8 mouse cellular contexts compared by ENCODE assay signal in the genomic region with DNA sequence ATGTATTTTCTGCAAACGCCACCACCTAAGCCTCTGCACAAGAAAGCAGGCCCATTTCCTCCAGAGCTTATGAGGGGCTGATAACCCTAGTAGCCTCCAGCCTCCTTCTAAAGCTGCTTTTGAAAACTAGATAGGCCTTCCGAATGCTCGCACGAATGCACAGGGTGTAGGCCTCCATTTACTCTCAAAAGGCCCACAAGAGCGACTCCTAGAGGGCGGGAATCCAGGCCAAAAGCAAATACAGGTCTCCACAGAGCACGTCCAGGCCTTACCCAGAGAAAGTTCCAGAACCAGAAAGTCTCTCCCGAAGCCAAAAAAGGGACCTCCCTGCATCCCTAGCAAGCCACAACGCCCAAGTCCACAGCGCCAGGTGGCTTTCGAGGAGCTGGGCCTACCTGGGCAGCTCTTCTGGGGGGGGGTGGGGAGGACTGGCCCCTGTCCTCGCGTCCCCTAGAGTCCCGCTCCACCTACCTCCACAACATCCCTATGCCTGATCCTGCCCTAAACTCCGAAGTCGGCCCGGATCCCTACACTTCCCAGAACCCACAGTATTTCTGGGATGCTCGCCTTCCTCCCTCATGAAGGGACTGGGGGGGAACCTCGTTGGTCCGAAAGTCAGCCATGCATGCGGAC. TPM values are rescaled to one million over a fixed set of nuclear protein-coding genes. Genes with fewer than 3 reads are reported as not detected.
DNase-seq lines count a peak whose midpoint lies in the region; ATAC-seq lines count a peak whose summit lies in the region.

No protein-coding gene starts in this region.

- H3K4me1 ChIP-seq in erythroblast, embryonic 14.5 days (ENCODE audit: control insufficient read depth), result peaks cover 46% of the 10 kb centered on the region
- H3K4me1 ChIP-seq in limb, embryonic 11.5 days (ENCODE audit: control insufficient read depth, insufficient read depth, low read length), result peaks cover 6% of the 10 kb centered on the region; the same call in 1 of the 2 replicates
- peaks cover 37% of the 10 kb centered on the region for H3K4me1 ChIP-seq in midbrain, embryonic 10.5 days
- H3K4me1 ChIP-seq in stomach, embryonic 15.5 days, result no peaks in the 10 kb centered on the region; the same call in 1 of the 2 replicates

- H3K36me3 ChIP-seq in erythroblast, embryonic 14.5 days (ENCODE audit: control insufficient read depth), result peaks cover 34% of the 10 kb centered on the region
- H3K36me3 ChIP-seq in limb, embryonic 11.5 days (ENCODE audit: control insufficient read depth, insufficient read depth, low read length), result no peaks in the 10 kb centered on the region
- H3K36me3 ChIP-seq in midbrain, embryonic 10.5 days, result peaks cover 31% of the 10 kb centered on the region
- H3K36me3 ChIP-seq in stomach, embryonic 15.5 days, result 0 out of 2 replicates have a peak, but pooled peaks cover 5% of the 10 kb centered on the region

- peak overlapping the region; percentile 67 for H3K9ac ChIP-seq in limb, embryonic 11.5 days (ENCODE audit: low read length)
- H3K9ac ChIP-seq in stomach, embryonic 15.5 days, result peak overlapping the region; percentile 34

- H3K4me3 ChIP-seq in erythroblast, embryonic 14.5 days (replicated peaks), result peak overlapping the region; percentile 85
- peak overlapping the region; percentile 46 for H3K4me3 ChIP-seq in limb, embryonic 11.5 days (ENCODE audit: low read depth, low read length)
- peak overlapping the region; percentile 62 for H3K4me3 ChIP-seq in midbrain, embryonic 10.5 days
- H3K4me3 ChIP-seq in stomach, embryonic 15.5 days (replicated peaks), result peak overlapping the region; percentile 50

- peak; percentile 11; the same call in 1 of the 2 replicates for ATAC-seq in limb, embryonic 11.5 days (ENCODE audit: insufficient number of reproducible peaks, low FRiP score, low TSS enrichment, low read depth)
- ATAC-seq in stomach, embryonic 15.5 days (ENCODE audit: insufficient read depth, low FRiP score, low read depth), result peak; percentile 33

- 30% methylated on average over 21 of the region's 21 CpGs for WGBS in limb, embryonic 11.5 days
- 26% methylated on average over 21 of the region's 21 CpGs for WGBS in midbrain, embryonic 10.5 days
- WGBS in stomach, embryonic 15.5 days, result 25% methylated on average over 21 of the region's 21 CpGs

- peaks cover 7% of the 10 kb centered on the region; the same call in 1 of the 2 replicates for H3K27me3 ChIP-seq in erythroblast, embryonic 14.5 days (ENCODE audit: control insufficient read depth)
- no peaks in the 10 kb centered on the region for H3K27me3 ChIP-seq in limb, embryonic 11.5 days (ENCODE audit: control insufficient read depth, insufficient read depth, low read length)
- H3K27me3 ChIP-seq in midbrain, embryonic 10.5 days (ENCODE audit: low read depth, poor library complexity, severe bottlenecking), result peaks cover 10% of the 10 kb centered on the region
- H3K27me3 ChIP-seq in stomach, embryonic 15.5 days (replicated peaks), result no peaks in the 10 kb centered on the region

- 0 out of 2 replicates have a peak overlapping the region, but pooled peaks have one; percentile 14 for H3K27ac ChIP-seq in limb, embryonic 11.5 days (replicated peaks; ENCODE audit: low read depth, low read length)
- peak overlapping the region; percentile 86 for H3K27ac ChIP-seq in midbrain, embryonic 10.5 days (replicated peaks)
- peak overlapping the region; percentile 87 for H3K27ac ChIP-seq in stomach, embryonic 15.5 days

- H3K4me2 ChIP-seq in limb, embryonic 11.5 days (ENCODE audit: low read depth, severe bottlenecking), result peak overlapping the region; percentile 54
- peak overlapping the region; percentile 54 for H3K4me2 ChIP-seq in stomach, embryonic 15.5 days

- DNase-seq in layer of hippocampus, postnatal 10 days (ENCODE audit: low spot score in 2 of 2), result peak; percentile 20 to 36
- DNase-seq in layer of hippocampus, adult 8-10 months (ENCODE audit: low spot score in 2 of 2), result no peak
- peak; percentile 65 for DNase-seq in brain, adult 2 months (ENCODE audit: low read depth, low spot score)
- DNase-seq in heart, postnatal 4 days, result peak; percentile 60
- DNase-seq in limb, embryonic 11.5 days (ENCODE audit: low spot score), result peak; percentile 35
- DNase-seq in midbrain, embryonic 10.5 days (ENCODE audit: low spot score), result peak; percentile 13

- H3K9me3 ChIP-seq in erythroblast, embryonic 14.5 days (ENCODE audit: control insufficient read depth, low read length), result peaks cover 12% of the 10 kb centered on the region
- H3K9me3 ChIP-seq in limb, embryonic 11.5 days (ENCODE audit: control insufficient read depth, low read length), result no peaks in the 10 kb centered on the region
- H3K9me3 ChIP-seq in midbrain, embryonic 10.5 days (replicated peaks), result 0 out of 2 replicates have a peak, but pooled peaks cover 3% of the 10 kb centered on the region
- no peaks in the 10 kb centered on the region for H3K9me3 ChIP-seq in stomach, embryonic 15.5 days

RNA-seq across cellular contexts. Expression of gene Bcap31, which starts 0.4 kb away (rescaled TPM):
- 10 to 100 TPM; 69.5 to 71.1 TPM for total RNA-seq in layer of hippocampus, postnatal 10 days (2021)
- total RNA-seq in layer of hippocampus, adult 8-10 months (2022), result 10 to 100 TPM; 82.3 to 95.3 (median 86.5) TPM
- polyA plus RNA-seq in erythroblast, embryonic 14.5 days (2012), result 1.6 and 1.8 TPM in 2 replicates
- total RNA-seq in heart, postnatal 4 days (2021), result 10 to 100 TPM; 94.0 to 99.8 TPM
- 162 and 164 TPM in 2 replicates for polyA plus RNA-seq in limb, embryonic 11.5 days (2014; fragmentation: Nextera tagmentation; extraction: Ambion mirVana)
- 144 and 157 TPM in 2 replicates for polyA plus RNA-seq in midbrain, embryonic 10.5 days (2016; fragmentation: Nextera tagmentation; extraction: Ambion mirVana)
- 270 and 283 TPM in 2 replicates for polyA plus RNA-seq in stomach, embryonic 15.5 days (2015; fragmentation: Nextera tagmentation; extraction: Ambion mirVana)

RNA-seq across cellular contexts. Expression of gene Abcd1, which starts 0.8 kb away (rescaled TPM):
- 10 to 100 TPM; 15.8 to 16.0 TPM for total RNA-seq in layer of hippocampus, postnatal 10 days (2021)
- 10 to 100 TPM; 13.6 to 16.6 (median 15.1) TPM for total RNA-seq in layer of hippocampus, adult 8-10 months (2022)
- 1.6 and 2.2 TPM in 2 replicates for polyA plus RNA-seq in erythroblast, embryonic 14.5 days (2012)
- total RNA-seq in heart, postnatal 4 days (2021), result 10 to 100 TPM; 20.4 to 20.7 TPM
- polyA plus RNA-seq in limb, embryonic 11.5 days (2014; fragmentation: Nextera tagmentation; extraction: Ambion mirVana), result 8.5 and 10.0 TPM in 2 replicates
- polyA plus RNA-seq in midbrain, embryonic 10.5 days (2016; fragmentation: Nextera tagmentation; extraction: Ambion mirVana), result 10.9 and 11.5 TPM in 2 replicates
- polyA plus RNA-seq in stomach, embryonic 15.5 days (2015; fragmentation: Nextera tagmentation; extraction: Ambion mirVana), result 18.6 and 19.5 TPM in 2 replicates

RNA-seq across cellular contexts. Expression of gene Plxnb3, which starts 41.3 kb away (rescaled TPM):
- 1 to 10 TPM; 6.5 to 7.9 TPM for total RNA-seq in layer of hippocampus, postnatal 10 days (2021)
- total RNA-seq in layer of hippocampus, adult 8-10 months (2022), result 10 to 100 TPM; 14.3 to 17.3 (median 15.5) TPM
- not detected in 2 replicates for polyA plus RNA-seq in erythroblast, embryonic 14.5 days (2012)
- total RNA-seq in heart, postnatal 4 days (2021), result under 1 TPM; 0.54 to 0.67 TPM
- polyA plus RNA-seq in limb, embryonic 11.5 days (2014; fragmentation: Nextera tagmentation; extraction: Ambion mirVana), result 0.17 TPM in 1 of 2 replicates, not detected in the other
- polyA plus RNA-seq in midbrain, embryonic 10.5 days (2016; fragmentation: Nextera tagmentation; extraction: Ambion mirVana), result 0.04 and 0.12 TPM in 2 replicates
- 0.67 and 0.68 TPM in 2 replicates for polyA plus RNA-seq in stomach, embryonic 15.5 days (2015; fragmentation: Nextera tagmentation; extraction: Ambion mirVana)

RNA-seq across cellular contexts. Expression of gene Slc6a8, which starts 42.6 kb away (rescaled TPM):
- total RNA-seq in layer of hippocampus, postnatal 10 days (2021), result 10 to 100 TPM; 77.3 to 81.8 TPM
- 100 to 1,000 TPM; 101 to 115 (median 108) TPM for total RNA-seq in layer of hippocampus, adult 8-10 months (2022)
- polyA plus RNA-seq in erythroblast, embryonic 14.5 days (2012), result not detected in 2 replicates
- total RNA-seq in heart, postnatal 4 days (2021), result 100 to 1,000 TPM; 120 TPM
- 7.7 and 8.3 TPM in 2 replicates for polyA plus RNA-seq in limb, embryonic 11.5 days (2014; fragmentation: Nextera tagmentation; extraction: Ambion mirVana)
- 4.1 and 4.6 TPM in 2 replicates for polyA plus RNA-seq in midbrain, embryonic 10.5 days (2016; fragmentation: Nextera tagmentation; extraction: Ambion mirVana)
- 6.8 and 7.1 TPM in 2 replicates for polyA plus RNA-seq in stomach, embryonic 15.5 days (2015; fragmentation: Nextera tagmentation; extraction: Ambion mirVana)

RNA-seq across cellular contexts. Expression of gene Pnck, which starts 55.7 kb away (rescaled TPM):
- total RNA-seq in layer of hippocampus, postnatal 10 days (2021), result 100 to 1,000 TPM; 126 to 138 TPM
- 100 to 1,000 TPM; 115 to 126 (median 117) TPM for total RNA-seq in layer of hippocampus, adult 8-10 months (2022)
- not detected in 2 replicates for polyA plus RNA-seq in erythroblast, embryonic 14.5 days (2012)
- 10 to 100 TPM; 10.4 to 12.7 TPM for total RNA-seq in heart, postnatal 4 days (2021)
- 12.3 and 13.1 TPM in 2 replicates for polyA plus RNA-seq in limb, embryonic 11.5 days (2014; fragmentation: Nextera tagmentation; extraction: Ambion mirVana)
- polyA plus RNA-seq in midbrain, embryonic 10.5 days (2016; fragmentation: Nextera tagmentation; extraction: Ambion mirVana), result 7.0 and 12.6 TPM in 2 replicates
- polyA plus RNA-seq in stomach, embryonic 15.5 days (2015; fragmentation: Nextera tagmentation; extraction: Ambion mirVana), result 17.7 and 20.4 TPM in 2 replicates

Comparison
In these comparisons a context has a peak if more than half of its experiments do, and no peak if none do; other contexts are left out.
1. DNase-seq: peak in layer of hippocampus, postnatal 10 days (2 of 2), brain, adult 2 months (single experiment), heart, postnatal 4 days (single experiment), limb, embryonic 11.5 days (single experiment) and midbrain, embryonic 10.5 days (single experiment); none in layer of hippocampus, adult 8-10 months (0 of 2).
2. H3K27ac ChIP-seq: peak in every context shown above with its lines; median percentile 87 in stomach, embryonic 15.5 days; 86 in midbrain, embryonic 10.5 days; 14 in limb, embryonic 11.5 days.
3. RNA of gene Bcap31, which starts 0.4 kb away (polyA plus RNA-seq): 270 to 283 TPM in stomach, embryonic 15.5 days, 162 to 164 TPM in limb, embryonic 11.5 days and 144 to 157 TPM in midbrain, embryonic 10.5 days; 1.6 to 1.8 TPM in erythroblast, embryonic 14.5 days; every median in the first group is over 10 times any median in the second.
4. Peak in every context shown above with its lines, with median percentiles within 50 percentile points of each other: H3K4me3 ChIP-seq.